9 mouse cellular contexts compared by ENCODE assay signal in genomic region chr6:54158317-54158716, GRCm38 (mm10).
DNase-seq lines count a peak whose midpoint lies in the region; TF ChIP-seq lines count a peak whose summit lies in the region.
"Had no signal": no experiment of that assay in that cellular context is flagged by ENCODE, and none has a peak within 500 bp of the region (broad histone marks: within the 10 kb centered on the region; RNA-seq: fewer than 3 reads in every experiment).

No protein-coding gene starts in this region.

- H3K27ac ChIP-seq in bone marrow macrophage, adult 2 months (ENCODE audit: insufficient read depth, low read depth, low read length) = peak overlapping the region; percentile 23; the same call in 1 of the 2 replicates

- H3K4me3 ChIP-seq in bone marrow macrophage, adult 2 months (ENCODE audit: insufficient read depth, low read length) = no peak overlapping the region
- H3K4me3 ChIP-seq: forebrain, embryonic 13.5 days had no signal

- no peak for TF ChIP-seq POLR2A in bone marrow macrophage, adult 2 months (IDR thresholded peaks at IDR 0.05; ENCODE audit: borderline replicate concordance, low read depth, low read length)

- DNase-seq in layer of hippocampus, adult 9-11 months = peak; percentile 40
- DNase-seq in layer of hippocampus, postnatal 10 days (ENCODE audit: low spot score in 2 of 2) = no peak
- peak; percentile 40 for DNase-seq in kidney, adult 9 months
- DNase-seq in naive thymus-derived CD4-positive, alpha-beta T cell, adult 2 months (ENCODE audit: low read depth) = peak; percentile 50
- no peak for DNase-seq in right cerebral cortex, postnatal 10 days (ENCODE audit: low spot score in 2 of 2)
- DNase-seq in urinary bladder, postnatal 25 days (ENCODE audit: low spot score) = no peak
- DNase-seq: cerebellum, adult 8-10 months had no signal

- TF ChIP-seq CTCF in bone marrow macrophage, adult 2 months (IDR thresholded peaks at IDR 0.05; ENCODE audit: low read depth, low read length) = no peak

- peaks cover 42% of the 10 kb centered on the region for H3K4me1 ChIP-seq in bone marrow macrophage, adult 2 months (ENCODE audit: control insufficient read depth, insufficient read depth, low read length)

Comparison
In these comparisons a context has a peak if more than half of its experiments do, and no peak if none do; other contexts are left out.
1. DNase-seq: peak in layer of hippocampus, adult 9-11 months (single experiment), kidney, adult 9 months (single experiment) and naive thymus-derived CD4-positive, alpha-beta T cell, adult 2 months (single experiment); none in layer of hippocampus, postnatal 10 days (0 of 2), right cerebral cortex, postnatal 10 days (0 of 2) and urinary bladder, postnatal 25 days (single experiment).